Mouse (Mus musculus): ENCODE measurements around the gene Fam208b.

- no peak for TF ChIP-seq POLR2A (IDR thresholded peaks at IDR 0.05; ENCODE audit: extremely low read depth, insufficient read depth, low read length)
- no peak for TF ChIP-seq CTCF (IDR thresholded peaks at IDR 0.05; ENCODE audit: extremely low read depth, insufficient read depth, low read length)
Measured at GRCm38 (mm10) chr13:3544925-3545324, 66.0 kb downstream of the Fam208b start.

Data from cortical plate, adult 2 months (tissue).